Mouse (Mus musculus) limb, embryonic 13.5 days (tissue): ENCODE results near the gene Srsf5. TPM values are rescaled to one million over a fixed set of nuclear protein-coding genes. Genes with fewer than 3 reads are reported as not detected.
"Not testable (repeated sequence)": the region's sequence is repeated elsewhere in the genome, so short reads cannot be mapped to it uniquely, and the experiment has no call there.

Experiments used
- ATAC-seq: fragments of 200-750 bp; cut with Nextera tagmentation; 2 replicates; pipeline ENCODE4 v1.8.0; 2017; ENCODE audit warnings: low read depth, moderate number of reproducible peaks, moderate TSS enrichment; ENCODE audit not compliant: low FRiP score
- H3K27ac ChIP-seq: fragments of 300-500 bp; sonication (generic); 2 replicates; pipeline ENCODE4 v1.5.1; 2015; ENCODE audit warnings: inconsistent platforms, mild to moderate bottlenecking, moderate library complexity
- H3K27me3 ChIP-seq: fragments of 300-500 bp; sonication (generic); 2 replicates; pipeline ENCODE4 v1.6.1; 2015; ENCODE audit warnings: mild to moderate bottlenecking, inconsistent platforms
- H3K36me3 ChIP-seq: fragments of 300-500 bp; sonication (generic); 2 replicates; pipeline ENCODE4 v1.6.1; 2015; ENCODE audit warnings: inconsistent platforms, mild to moderate bottlenecking, moderate library complexity
- H3K4me1 ChIP-seq: fragments of 300-500 bp; sonication (generic); 2 replicates; pipeline ENCODE4 v1.6.1; 2015; ENCODE audit warnings: inconsistent platforms
- H3K4me2 ChIP-seq: fragments of 300-500 bp; sonication (generic); replicated peaks from 2 replicates; pipeline ENCODE4 v1.6.1; 2015; ENCODE audit warnings: inconsistent platforms, mild to moderate bottlenecking, moderate library complexity
- H3K4me3 ChIP-seq: fragments of 300-500 bp; sonication (generic); 2 replicates; pipeline ENCODE4 v1.5.1; 2015; ENCODE audit warnings: moderate library complexity, mild to moderate bottlenecking, inconsistent platforms
- H3K9ac ChIP-seq: fragments of 300-500 bp; sonication (generic); 2 replicates; pipeline ENCODE4 v1.6.1; 2015; ENCODE audit warnings: mild to moderate bottlenecking, inconsistent platforms
- H3K9me3 ChIP-seq: fragments of 300-500 bp; sonication (generic); 2 replicates; pipeline ENCODE4 v1.6.1; 2016; ENCODE audit warnings: inconsistent platforms
- WGBS: fragments of 180-500 bp; shearing (Covaris S2); methylation state at CpG from one replicate; pipeline ENCODE4 v1.1.7; 2015; 5-methylcytosine and 5-hydroxymethylcytosine counted together
- polyA plus RNA-seq: library from polyadenylated mRNA; unstranded; fragments of >200 nt; fragmentation: Nextera tagmentation; extraction: Ambion mirVana; gene quantifications from 2 replicates; pipeline ENCODE4 v1.2.1, GENCODE M21; 2015

Srsf5 gene
- polyA plus RNA-seq, 1 experiment from 2014 or later: 605 TPM

GRCm38 (mm10) chr12:80949603-80950002 lies 4.3 kb downstream of the Srsf5 start:
- H3K9me3 ChIP-seq, ATAC-seq, H3K4me3 ChIP-seq, H3K27ac ChIP-seq, H3K4me2 ChIP-seq, H3K27me3 ChIP-seq, H3K9ac ChIP-seq: not testable (repeated sequence)
- 94% methylated on average over 16 of the region's 16 CpGs for WGBS
- peaks cover 17% of the 10 kb centered on the region for H3K4me1 ChIP-seq
- H3K36me3 ChIP-seq: peaks cover 71% of the 10 kb centered on the region

- Histone ChIP-seq H3K27ac (no peak overlapping the region), H3K4me2 (no peak overlapping the region), H3K36me3 (peaks cover 90% of the 10 kb centered on the region), H3K4me3 (no peak overlapping the region), H3K9me3 (no peaks in the 10 kb centered on the region), H3K4me1 (peaks cover 13% of the 10 kb centered on the region), H3K9ac (no peak overlapping the region), H3K27me3 (no peaks in the 10 kb centered on the region)
- WGBS: 91% methylated on average over 3 of the region's 3 CpGs
- no peak for ATAC-seq
These were observed 6.4 kb downstream of the Srsf5 start for GRCm38 (mm10) chr12:80951640-80952219.

GRCm38 (mm10) chr12:80952526-80952925 lies 7.2 kb downstream of the Srsf5 start:
- Histone ChIP-seq H3K27ac (no peak overlapping the region), H3K4me1 (peaks cover 5% of the 10 kb centered on the region), H3K36me3 (peaks cover 90% of the 10 kb centered on the region), H3K9me3 (no peaks in the 10 kb centered on the region), H3K9ac (no peak overlapping the region), H3K4me2 (no peak overlapping the region), H3K27me3 (no peaks in the 10 kb centered on the region), H3K4me3 (no peak overlapping the region)
- WGBS: 93% methylated on average over 1 of the region's 1 CpGs
- ATAC-seq: no peak

- no peak overlapping the region for H3K27ac ChIP-seq
- no peak overlapping the region for H3K4me3 ChIP-seq
- no peaks in the 10 kb centered on the region for H3K27me3 ChIP-seq
- no peak overlapping the region for H3K9ac ChIP-seq
- no peak overlapping the region for H3K4me2 ChIP-seq
- no peaks in the 10 kb centered on the region for H3K4me1 ChIP-seq
- peaks cover 88% of the 10 kb centered on the region for H3K36me3 ChIP-seq
- H3K9me3 ChIP-seq: no peaks in the 10 kb centered on the region
- WGBS: 91% methylated on average over 3 of the region's 3 CpGs
- no peak for ATAC-seq
These were observed 10.7 kb downstream of the Srsf5 start for GRCm38 (mm10) chr12:80956039-80956438.

- H3K27ac ChIP-seq: no peak overlapping the region
- no peaks in the 10 kb centered on the region for H3K27me3 ChIP-seq
- no peaks in the 10 kb centered on the region for H3K4me1 ChIP-seq
- peaks cover 73% of the 10 kb centered on the region for H3K36me3 ChIP-seq
- H3K9ac ChIP-seq: no peak overlapping the region
- WGBS: 85% methylated on average over 4 of the region's 4 CpGs
- no peaks in the 10 kb centered on the region for H3K9me3 ChIP-seq
- H3K4me3 ChIP-seq: no peak overlapping the region
- no peak for ATAC-seq
- no peak overlapping the region for H3K4me2 ChIP-seq
These were observed 12.7 kb downstream of the Srsf5 start for GRCm38 (mm10) chr12:80957961-80958360.

GRCm38 (mm10) chr12:80962566-80962965 lies 17.3 kb downstream of the Srsf5 start:
- no peak for ATAC-seq
- Histone ChIP-seq H3K4me2 (no peak overlapping the region), H3K9me3 (no peaks in the 10 kb centered on the region), H3K36me3 (peaks cover 27% of the 10 kb centered on the region), H3K9ac (no peak overlapping the region), H3K27me3 (no peaks in the 10 kb centered on the region), H3K4me1 (no peaks in the 10 kb centered on the region), H3K27ac (no peak overlapping the region), H3K4me3 (no peak overlapping the region)
- WGBS: 84% methylated on average over 4 of the region's 4 CpGs

- Histone ChIP-seq H3K4me1 (no peaks in the 10 kb centered on the region), H3K27me3 (no peaks in the 10 kb centered on the region)
- 87% methylated on average over 11 of the region's 11 CpGs for WGBS
These were observed 20.9 kb downstream of the Srsf5 start for GRCm38 (mm10) chr12:80966059-80966838.

GRCm38 (mm10) chr12:80967918-80968317 lies 22.6 kb downstream of the Srsf5 start:
- H3K27me3 ChIP-seq: no peaks in the 10 kb centered on the region
- H3K4me1 ChIP-seq: no peaks in the 10 kb centered on the region
- no peak overlapping the region for H3K27ac ChIP-seq
- no peak overlapping the region for H3K4me3 ChIP-seq
- H3K9ac ChIP-seq: no peak overlapping the region
- H3K36me3 ChIP-seq: no peaks in the 10 kb centered on the region
- WGBS: 83% methylated on average over 9 of the region's 9 CpGs
- no peaks in the 10 kb centered on the region for H3K9me3 ChIP-seq
- ATAC-seq: no peak
- H3K4me2 ChIP-seq: no peak overlapping the region

More at GRCm38 (mm10) chr12:80966059-80966838, 20.9 kb downstream of the Srsf5 start:
- H3K27ac ChIP-seq: no peak overlapping the region
- ATAC-seq: no peak
- no peak overlapping the region for H3K4me3 ChIP-seq
- no peak overlapping the region for H3K4me2 ChIP-seq
- H3K9ac ChIP-seq: no peak overlapping the region
- H3K36me3 ChIP-seq: 0 out of 2 replicates have a peak, but pooled peaks cover 2% of the 10 kb centered on the region
- H3K9me3 ChIP-seq: no peaks in the 10 kb centered on the region

GRCm38 (mm10) chr12:80968605-80969004 lies 23.3 kb downstream of the Srsf5 start, which contains the start of gene Slc10a1:
TSS of gene Slc10a1 (minus strand) at chr12:80968705.
- Histone ChIP-seq H3K9me3 (no peaks in the 10 kb centered on the region), H3K4me1 (no peaks in the 10 kb centered on the region), H3K36me3 (no peaks in the 10 kb centered on the region), H3K9ac (no peak within 1 kb of the TSS), H3K4me3 (no peak within 1 kb of the TSS), H3K27me3 (no peaks in the 10 kb centered on the region), H3K4me2 (no peak within 1 kb of the TSS), H3K27ac (no peak within 1 kb of the TSS)
- no peak for ATAC-seq
- WGBS: 80% methylated on average over 5 of the region's 5 CpGs

- H3K4me2 ChIP-seq: no peak overlapping the region
- H3K27me3 ChIP-seq: no peaks in the 10 kb centered on the region
- no peaks in the 10 kb centered on the region for H3K9me3 ChIP-seq
- no peaks in the 10 kb centered on the region for H3K4me1 ChIP-seq
- H3K36me3 ChIP-seq: no peaks in the 10 kb centered on the region
- H3K4me3 ChIP-seq: no peak overlapping the region
- 79% methylated on average over 8 of the region's 8 CpGs for WGBS
- no peak for ATAC-seq
- H3K9ac ChIP-seq: no peak overlapping the region
- H3K27ac ChIP-seq: no peak overlapping the region
These were observed 24.9 kb downstream of the Srsf5 start for GRCm38 (mm10) chr12:80970181-80970705.

GRCm38 (mm10) chr12:80971756-80972155 lies 26.5 kb downstream of the Srsf5 start:
- no peak overlapping the region for H3K9ac ChIP-seq
- no peaks in the 10 kb centered on the region for H3K4me1 ChIP-seq
- H3K27ac ChIP-seq: no peak overlapping the region
- no peaks in the 10 kb centered on the region for H3K36me3 ChIP-seq
- no peaks in the 10 kb centered on the region for H3K27me3 ChIP-seq
- no peak overlapping the region for H3K4me3 ChIP-seq
- no peak for ATAC-seq
- 26% methylated on average over 3 of the region's 3 CpGs for WGBS
- H3K9me3 ChIP-seq: no peaks in the 10 kb centered on the region
- H3K4me2 ChIP-seq: no peak overlapping the region

- WGBS: 84% methylated on average over 11 of the region's 11 CpGs
- Histone ChIP-seq H3K9ac (no peak overlapping the region), H3K4me2 (no peak overlapping the region), H3K27ac (no peak overlapping the region), H3K4me1 (no peaks in the 10 kb centered on the region), H3K4me3 (no peak overlapping the region), H3K9me3 (no peaks in the 10 kb centered on the region), H3K36me3 (no peaks in the 10 kb centered on the region), H3K27me3 (no peaks in the 10 kb centered on the region)
- ATAC-seq: no peak
These were observed 30.8 kb downstream of the Srsf5 start for GRCm38 (mm10) chr12:80975939-80976671.
